Mouse (Mus musculus): Measurements from ENCODE around the gene Acin1. TPM values are rescaled to one million over a fixed set of nuclear protein-coding genes. Genes with fewer than 3 reads are reported as not detected.
A peak's percentile ranks its signal among the peaks of the same experiment; 100 is the strongest.

The Acin1 gene
- polyA plus RNA-seq, 1 experiment = 62.6 TPM

- DNase-seq (ENCODE audit: low read depth, low spot score) = no peak
- 88% methylated on average over 8 of the region's 8 CpGs for WGBS
Observed at GRCm38 (mm10) chr14:54646898-54647636, 39.7 kb downstream of the Acin1 start.

GRCm38 (mm10) chr14:54646455-54646854 is 40.3 kb downstream of the Acin1 start:
- DNase-seq (ENCODE audit: low read depth, low spot score) = no peak
- WGBS = 92% methylated on average over 17 of the region's 17 CpGs

GRCm38 (mm10) chr14:54644294-54644693 is 42.4 kb downstream of the Acin1 start:
- DNase-seq (ENCODE audit: low read depth, low spot score) = no peak
- 85% methylated on average over 9 of the region's 9 CpGs for WGBS

GRCm38 (mm10) chr14:54643011-54643410 is 43.7 kb downstream of the Acin1 start:
- 84% methylated on average over 2 of the region's 2 CpGs for WGBS
- DNase-seq (ENCODE audit: low read depth, low spot score) = no peak

GRCm38 (mm10) chr14:54642224-54642944 is 44.3 kb downstream of the Acin1 start:
- WGBS = 85% methylated on average over 25 of the region's 25 CpGs
- DNase-seq (ENCODE audit: low read depth, low spot score) = no peak

- peak; percentile 54 for DNase-seq (ENCODE audit: low read depth, low spot score)
- WGBS = under 1% methylated on average over 47 of the region's 52 CpGs
Observed at GRCm38 (mm10) chr14:54641305-54641969, 45.3 kb downstream of the Acin1 start, which contains the start of gene Cdh24. TSS of gene Cdh24 (minus strand) at chr14:54641364.

GRCm38 (mm10) chr14:54640946-54641304 is 45.8 kb downstream of the Acin1 start, which contains the start of gene Gm17606:
TSS of gene Gm17606 (plus strand) at chr14:54640952.
- DNase-seq (ENCODE audit: low read depth, low spot score) = no peak
- whole genome bisulfite sequencing = 1% methylated on average over 21 of the region's 28 CpGs

- no peak for DNase-seq (ENCODE audit: low read depth, low spot score)
- 56% methylated on average over 4 of the region's 4 CpGs for WGBS
Observed at GRCm38 (mm10) chr14:54640121-54640520, 46.6 kb downstream of the Acin1 start.

- no peak for DNase-seq (ENCODE audit: low read depth, low spot score)
Observed at GRCm38 (mm10) chr14:54638210-54638609, 48.5 kb downstream of the Acin1 start.

GRCm38 (mm10) chr14:54636954-54637353 is 49.8 kb downstream of the Acin1 start:
- no peak for DNase-seq (ENCODE audit: low read depth, low spot score)
- WGBS = 46% methylated on average over 8 of the region's 8 CpGs

More at GRCm38 (mm10) chr14:54638210-54638609, 48.5 kb downstream of the Acin1 start:
- WGBS = 75% methylated on average over 5 of the region's 5 CpGs

GRCm38 (mm10) chr14:54634182-54634581 is 52.5 kb downstream of the Acin1 start:
- WGBS = 71% methylated on average over 4 of the region's 4 CpGs
- DNase-seq (ENCODE audit: low read depth, low spot score) = no peak

GRCm38 (mm10) chr14:54632252-54632651 is 54.5 kb downstream of the Acin1 start:
- no peak for DNase-seq (ENCODE audit: low read depth, low spot score)
- WGBS = 97% methylated on average over 37 of the region's 37 CpGs

- 85% methylated on average over 4 of the region's 4 CpGs for WGBS
- no peak for DNase-seq (ENCODE audit: low read depth, low spot score)
Observed at GRCm38 (mm10) chr14:54631240-54631599, 55.5 kb downstream of the Acin1 start.

GRCm38 (mm10) chr14:54630583-54631239 is 56.0 kb downstream of the Acin1 start:
- no peak for DNase-seq (ENCODE audit: low read depth, low spot score)
- 83% methylated on average over 11 of the region's 11 CpGs for WGBS

- DNase-seq (ENCODE audit: low read depth, low spot score) = no peak
- WGBS = 89% methylated on average over 2 of the region's 2 CpGs
Observed at GRCm38 (mm10) chr14:54629797-54630196, 56.9 kb downstream of the Acin1 start.

- 69% methylated on average over 5 of the region's 5 CpGs for WGBS
- DNase-seq (ENCODE audit: low read depth, low spot score) = no peak
Observed at GRCm38 (mm10) chr14:54628103-54628502, 58.6 kb downstream of the Acin1 start.

- DNase-seq (ENCODE audit: low read depth, low spot score) = no peak
- WGBS = 85% methylated on average over 10 of the region's 10 CpGs
Observed at GRCm38 (mm10) chr14:54624976-54625375, 61.8 kb downstream of the Acin1 start.

- WGBS = 76% methylated on average over 6 of the region's 6 CpGs
Observed at GRCm38 (mm10) chr14:54623334-54623733, 63.4 kb downstream of the Acin1 start.

GRCm38 (mm10) chr14:54621133-54621532 is 65.6 kb downstream of the Acin1 start, which contains the start of gene Psmb11:
TSS of gene Psmb11 (plus strand) at chr14:54621433.
- DNase-seq (ENCODE audit: low read depth, low spot score) = no peak
- 95% methylated on average over 1 of the region's 1 CpGs for WGBS

More at GRCm38 (mm10) chr14:54623334-54623733, 63.4 kb downstream of the Acin1 start:
- no peak for DNase-seq (ENCODE audit: low read depth, low spot score)

- WGBS = 1% methylated on average over 25 of the region's 25 CpGs
- DNase-seq (ENCODE audit: low read depth, low spot score) = no peak
Observed at GRCm38 (mm10) chr14:54617897-54618365, 68.8 kb downstream of the Acin1 start, which contains the start of gene Psmb5. TSS of gene Psmb5 (minus strand) at chr14:54618022.

All from large intestine, adult 2 months (tissue).